Mouse (Mus musculus) liver, adult 2 months (tissue): ENCODE measurements around the gene Gnat2. TPM values are rescaled to one million over a fixed set of nuclear protein-coding genes. Genes with fewer than 3 reads are reported as not detected.

Experiments used
- DNase-seq: peaks from one replicate; pipeline ENCODE4 v3.0.0-alpha.2; 2011; ENCODE audit warnings: low read depth, low spot score; ENCODE audit errors: extremely low read depth
- H3K27ac ChIP-seq: fragments of 200-500 bp; replicated peaks from 2 replicates; pipeline ENCODE4 v1.5.1; 2012; ENCODE audit warnings: low read depth, mild to moderate bottlenecking, control low read depth, inconsistent platforms, low read length; ENCODE audit not compliant: insufficient read depth
- H3K27me3 ChIP-seq: fragments of 200-500 bp; 2 replicates; pipeline ENCODE4 v1.6.1; 2012; ENCODE audit warnings: mild to moderate bottlenecking, moderate library complexity, low read length, inconsistent platforms; ENCODE audit not compliant: control insufficient read depth, insufficient read depth
- H3K36me3 ChIP-seq: fragments of 200-500 bp; 2 replicates; pipeline ENCODE4 v1.6.1; 2012; ENCODE audit warnings: low read length, inconsistent platforms; ENCODE audit not compliant: control insufficient read depth, insufficient read depth
- H3K4me1 ChIP-seq: fragments of 200-500 bp; 2 replicates; pipeline ENCODE4 v1.6.1; 2011; ENCODE audit warnings: low read length; ENCODE audit not compliant: control insufficient read depth, insufficient read depth
- H3K4me3 ChIP-seq: fragments of 200-500 bp; 2 replicates; pipeline ENCODE4 v1.5.1; 2011; ENCODE audit warnings: low read depth, mild to moderate bottlenecking, control low read depth, low read length, moderate library complexity; ENCODE audit not compliant: insufficient read depth
- H3K79me2 ChIP-seq: fragments of 200-500 bp; 2 replicates; pipeline ENCODE4 v1.6.1; 2012; ENCODE audit warnings: inconsistent platforms, mild to moderate bottlenecking, low read length, moderate library complexity; ENCODE audit not compliant: control insufficient read depth, insufficient read depth
- H3K9ac ChIP-seq: fragments of 200-500 bp; 2 replicates; pipeline ENCODE4 v1.6.1; 2012; ENCODE audit warnings: low read depth, mild to moderate bottlenecking, control low read depth, inconsistent platforms, low read length
- CTCF ChIP-seq: fragments of 200-500 bp; IDR thresholded peaks from 2 replicates; pipeline ENCODE4 v1.5.1; 2011; ENCODE audit warnings: low read depth, low read length, control low read depth
- POLR2A ChIP-seq: fragments of 200-500 bp; IDR thresholded peaks from 2 replicates; pipeline ENCODE4 v1.6.1; 2011; ENCODE audit warnings: low read length, control low read depth; ENCODE audit not compliant: insufficient read depth; ENCODE audit errors: extremely low read depth
- WGBS: fragments of 180-500 bp; shearing (Covaris S2); methylation state at CpG from one replicate; pipeline ENCODE4 v1.1.7; 2018; 5-methylcytosine and 5-hydroxymethylcytosine counted together
- polyA plus RNA-seq: library from polyadenylated mRNA; depleted of rRNA; stranded (reverse); fragments of >200 nt; gene quantifications from 2 replicates; pipeline ENCODE4 v1.2.3, GENCODE M21; 2012
- total RNA-seq: library from RNA; depleted of rRNA; stranded (reverse); fragments of >200 nt; gene quantifications from 2 replicates; pipeline ENCODE4 v1.2.3, GENCODE M21; 2014

Gene Gnat2
- total and polyA plus RNA-seq, 2 experiments: 1.5 to 2.9 TPM

- 17% methylated on average over 13 of the region's 13 CpGs for whole genome bisulfite sequencing
Measured at GRCm38 (mm10) chr3:108069231-108069870, 23.2 kb upstream of the Gnat2 start.

DNA sequence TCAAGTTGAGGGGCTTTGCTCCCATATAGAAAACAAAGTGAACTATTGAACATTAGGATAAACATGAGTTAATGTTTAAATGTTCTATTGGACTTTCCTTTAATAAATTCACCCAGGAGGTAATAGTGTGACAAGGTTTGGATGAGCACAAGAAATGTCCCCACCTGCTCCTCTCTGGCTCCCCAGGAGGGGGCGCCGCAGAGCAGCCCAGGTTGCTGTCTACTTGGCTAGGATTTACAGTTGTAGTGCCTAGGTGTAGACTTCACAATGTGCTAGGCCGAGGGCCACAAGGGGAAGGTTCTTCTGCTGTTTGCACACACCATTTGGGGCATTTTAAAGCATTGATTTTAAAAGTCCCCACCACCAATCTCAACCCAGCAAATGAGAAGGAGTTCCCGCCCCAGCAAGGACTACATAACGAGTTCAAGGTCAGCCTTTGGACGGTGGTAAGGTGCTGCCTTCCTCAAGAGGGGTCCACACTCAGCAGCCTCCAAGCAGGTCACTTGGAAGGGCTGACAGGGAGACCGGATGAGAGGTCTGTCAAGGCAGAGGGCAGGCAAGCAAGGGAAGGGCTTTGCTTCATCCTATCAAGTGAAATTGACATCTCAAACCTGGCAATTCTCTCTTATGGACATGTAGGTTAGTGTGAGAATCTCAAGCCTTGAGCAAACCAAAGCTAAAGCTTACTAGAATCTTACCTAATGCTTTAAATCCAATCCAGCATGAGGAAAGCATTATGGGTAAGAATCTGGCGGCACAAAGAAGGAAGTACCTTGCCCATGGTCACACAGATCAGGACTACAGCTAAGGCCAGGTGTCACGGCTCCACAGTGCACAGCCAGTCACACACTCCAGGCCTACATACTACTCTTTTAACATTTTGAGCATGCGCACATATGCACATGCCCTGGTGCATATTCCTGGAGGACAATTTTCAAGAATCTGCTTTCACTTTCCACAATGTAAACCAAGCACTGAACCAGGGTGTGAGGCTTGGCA is 22.0 kb upstream of the Gnat2 start:
- H3K36me3 ChIP-seq: no peaks in the 10 kb centered on the region; the same call in 1 of the 2 replicates
- H3K27me3 ChIP-seq: no peaks in the 10 kb centered on the region
- DNase-seq: peak; percentile 83
- H3K4me3 ChIP-seq: no peak overlapping the region
- H3K9ac ChIP-seq: peak overlapping the region; percentile 49
- peak overlapping the region; percentile 97 for H3K27ac ChIP-seq
- TF ChIP-seq POLR2A: no peak
- peak; percentile 96 for TF ChIP-seq CTCF
- 33% methylated on average over 10 of the region's 10 CpGs for WGBS
- peaks cover 17% of the 10 kb centered on the region for H3K4me1 ChIP-seq
- no peaks in the 10 kb centered on the region for H3K79me2 ChIP-seq

More at GRCm38 (mm10) chr3:108069231-108069870, 23.2 kb upstream of the Gnat2 start:
- H3K4me1 ChIP-seq: peaks cover 17% of the 10 kb centered on the region
- peak overlapping the region; percentile 64 for H3K9ac ChIP-seq
- DNase-seq: peak; percentile 93
- no peaks in the 10 kb centered on the region for H3K79me2 ChIP-seq
- TF ChIP-seq CTCF (no peak), POLR2A (peak; percentile 89; the same call in 1 of the 2 replicates)
- H3K27me3 ChIP-seq: no peaks in the 10 kb centered on the region
- peak overlapping the region; percentile 27 for H3K4me3 ChIP-seq
- H3K36me3 ChIP-seq: no peaks in the 10 kb centered on the region
- peak overlapping the region; percentile 97 for H3K27ac ChIP-seq

GRCm38 (mm10) chr3:108072983-108073569 is 19.5 kb upstream of the Gnat2 start:
- TF ChIP-seq POLR2A (no peak), CTCF (no peak)
- no peak for DNase-seq
- Histone ChIP-seq H3K79me2 (no peaks in the 10 kb centered on the region), H3K4me1 (peaks cover 13% of the 10 kb centered on the region), H3K4me3 (no peak overlapping the region), H3K27me3 (no peaks in the 10 kb centered on the region), H3K36me3 (peaks cover 5% of the 10 kb centered on the region; the same call in 1 of the 2 replicates), H3K27ac (no peak overlapping the region), H3K9ac (no peak overlapping the region)
- 74% methylated on average over 10 of the region's 10 CpGs for WGBS

DNA sequence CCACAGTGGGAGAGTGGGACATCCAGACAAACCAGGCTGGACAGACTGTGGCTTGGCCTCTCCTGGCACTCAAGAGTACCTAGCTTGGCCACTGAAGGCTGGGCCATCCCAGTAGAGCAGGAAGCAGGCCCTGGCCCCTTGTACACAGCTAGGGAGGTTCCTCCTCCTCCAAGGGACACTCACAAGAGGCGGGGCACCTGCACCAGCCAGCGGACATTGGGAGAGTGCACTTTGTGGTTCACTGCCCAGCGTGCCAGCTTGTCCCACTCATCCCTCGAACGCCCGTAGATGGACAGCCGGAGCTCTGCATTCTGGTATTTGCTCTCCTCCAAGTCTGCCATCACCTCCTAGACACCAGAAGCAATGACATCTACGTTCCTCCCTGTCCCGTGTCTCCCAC is 15.8 kb upstream of the Gnat2 start:
- H3K4me1 ChIP-seq: no peaks in the 10 kb centered on the region
- H3K79me2 ChIP-seq: no peaks in the 10 kb centered on the region; the same call in 1 of the 2 replicates
- TF ChIP-seq CTCF (no peak), POLR2A (no peak)
- H3K27me3 ChIP-seq: no peaks in the 10 kb centered on the region
- no peak overlapping the region for H3K4me3 ChIP-seq
- DNase-seq: no peak
- no peak overlapping the region for H3K27ac ChIP-seq
- peaks cover 7% of the 10 kb centered on the region; the same call in 1 of the 2 replicates for H3K36me3 ChIP-seq
- no peak overlapping the region for H3K9ac ChIP-seq
- 96% methylated on average over 9 of the region's 9 CpGs for WGBS

DNA sequence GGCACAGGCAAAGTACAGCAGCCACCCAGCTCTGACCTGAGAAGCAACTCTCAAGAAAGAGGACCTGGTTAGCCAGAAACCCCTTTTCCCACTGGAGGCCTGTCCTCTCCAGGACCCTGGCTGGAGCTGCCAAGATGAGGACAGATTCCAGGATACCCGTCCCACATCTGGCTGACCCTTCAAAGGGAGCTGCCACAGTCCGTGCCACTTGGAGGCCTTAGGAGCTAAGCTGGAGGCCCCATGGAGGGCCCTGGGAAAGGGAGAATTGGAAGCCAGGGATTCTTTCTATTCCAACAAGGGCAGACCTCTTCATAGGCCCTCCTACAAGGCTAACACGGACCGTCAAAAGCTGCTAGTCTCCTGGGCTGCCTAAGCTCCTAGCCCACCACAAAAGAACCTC is 10.9 kb upstream of the Gnat2 start:
- H3K27ac ChIP-seq: no peak overlapping the region
- 58% methylated on average over 4 of the region's 4 CpGs for WGBS

More for the DNA sequence above, 10.9 kb upstream of the Gnat2 start:
- H3K9ac ChIP-seq: no peak overlapping the region
- H3K4me3 ChIP-seq: no peak overlapping the region
- H3K79me2 ChIP-seq: peaks cover 19% of the 10 kb centered on the region
- H3K36me3 ChIP-seq: peaks cover 5% of the 10 kb centered on the region; the same call in 1 of the 2 replicates
- H3K4me1 ChIP-seq: peaks cover 26% of the 10 kb centered on the region
- no peaks in the 10 kb centered on the region for H3K27me3 ChIP-seq
- DNase-seq: no peak
- TF ChIP-seq POLR2A (no peak), CTCF (no peak)
